8 mouse cellular contexts compared by ENCODE assay signal in the genomic region with DNA sequence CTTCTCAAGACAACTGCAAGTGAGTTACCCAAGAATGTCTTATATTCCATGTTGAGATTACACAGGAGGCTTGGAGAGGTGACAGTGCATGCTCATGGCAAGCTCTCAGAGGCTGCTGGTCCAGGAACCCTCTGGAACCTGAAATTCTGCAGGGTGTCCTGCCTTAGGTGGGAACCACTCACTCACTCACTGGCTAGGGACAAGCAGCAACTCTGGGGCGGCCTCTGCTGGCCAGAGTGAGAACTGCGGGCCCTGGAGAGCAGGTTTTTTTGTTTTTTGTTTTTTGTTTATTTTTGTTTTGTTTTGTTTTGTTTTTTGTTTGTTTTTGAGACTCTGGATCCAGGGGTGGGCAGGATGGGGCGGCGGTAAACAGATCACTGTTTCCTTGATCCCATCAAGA. TPM values are rescaled to one million over a fixed set of nuclear protein-coding genes. Genes with fewer than 3 reads are reported as not detected.
A peak's percentile ranks its signal among the peaks of the same experiment; 100 is the strongest.
DNase-seq lines count a peak whose midpoint lies in the region; ATAC-seq and TF ChIP-seq lines count a peak whose summit lies in the region.

No protein-coding gene starts in this region.

- H3K4me3 ChIP-seq in forebrain, postnatal 0 days (ENCODE audit: low read depth, low read length) = no peak overlapping the region
- H3K4me3 ChIP-seq in intestine, embryonic 16.5 days (ENCODE audit: low read length) = no peak overlapping the region
- no peak overlapping the region for H3K4me3 ChIP-seq in liver, embryonic 14.5 days (ENCODE audit: insufficient read depth in 1 of 2, low read depth in 2 of 2, low read length in 2 of 2)

- WGBS in forebrain, postnatal 0 days = 6% methylated on average over 4 of the region's 4 CpGs
- 5% methylated on average over 4 of the region's 4 CpGs for WGBS in intestine, embryonic 16.5 days
- WGBS in liver, embryonic 14.5 days (ENCODE audit: insufficient replicate concordance) = 5% methylated on average over 4 of the region's 4 CpGs

- peak; percentile 94 for TF ChIP-seq CTCF in forebrain, postnatal 0 days (IDR thresholded peaks at IDR 0.05; ENCODE audit: low read depth)
- TF ChIP-seq CTCF in liver, embryonic 14.5 days (IDR thresholded peaks at IDR 0.05; ENCODE audit: low read depth) = peak; percentile 95

- no peaks in the 10 kb centered on the region for H3K27me3 ChIP-seq in forebrain, postnatal 0 days (ENCODE audit: insufficient read depth, low read length)
- no peaks in the 10 kb centered on the region for H3K27me3 ChIP-seq in intestine, embryonic 16.5 days (replicated peaks; ENCODE audit: control insufficient read depth, insufficient read depth, low read length)
- H3K27me3 ChIP-seq in liver, embryonic 14.5 days (ENCODE audit: control insufficient read depth, insufficient read depth, low read length) = no peaks in the 10 kb centered on the region

- peak; percentile 40 to 76 for DNase-seq in adrenal gland, adult (ENCODE audit: inconsistent age in 2 of 2, low spot score in 1 of 2)
- DNase-seq in adrenal gland, adult 8-10 months = no peak
- DNase-seq in 3T3-L1 (ENCODE audit: low read depth, low spot score) = peak; percentile 79
- DNase-seq in brain, adult 2 months (ENCODE audit: low read depth, low spot score) = peak; percentile 37
- peak; percentile 73 for DNase-seq in forebrain, postnatal 0 days
- DNase-seq in liver, embryonic 14.5 days (ENCODE audit: low read depth in 3 of 3, low spot score in 3 of 3) = no peak
- DNase-seq in retina, embryonic 14.5 days (ENCODE audit: low spot score) = peak; percentile 80

- no peak for ATAC-seq in forebrain, postnatal 0 days
- no peak for ATAC-seq in intestine, embryonic 16.5 days
- ATAC-seq in liver, embryonic 14.5 days (ENCODE audit: insufficient read depth) = no peak

- no peak for TF ChIP-seq EP300 in liver, embryonic 14.5 days (IDR thresholded peaks at IDR 0.05; ENCODE audit: low read depth)

- H3K9me3 ChIP-seq in forebrain, postnatal 0 days (ENCODE audit: low read length) = no peaks in the 10 kb centered on the region
- H3K9me3 ChIP-seq in intestine, embryonic 16.5 days (ENCODE audit: control insufficient read depth, low read length) = no peaks in the 10 kb centered on the region
- no peaks in the 10 kb centered on the region for H3K9me3 ChIP-seq in liver, embryonic 14.5 days (ENCODE audit: control insufficient read depth, low read length)

- no peaks in the 10 kb centered on the region for H3K4me1 ChIP-seq in forebrain, postnatal 0 days (ENCODE audit: insufficient read depth)
- no peaks in the 10 kb centered on the region for H3K4me1 ChIP-seq in intestine, embryonic 16.5 days (ENCODE audit: control insufficient read depth, insufficient read depth, low read length)
- no peaks in the 10 kb centered on the region for H3K4me1 ChIP-seq in liver, embryonic 14.5 days (replicated peaks; ENCODE audit: control insufficient read depth in 2 of 2, insufficient read depth in 2 of 2, low read length in 1 of 2)

- H3K9ac ChIP-seq in forebrain, postnatal 0 days = no peak overlapping the region
- H3K9ac ChIP-seq in intestine, embryonic 16.5 days (ENCODE audit: low read depth, low read length) = no peak overlapping the region
- no peak overlapping the region for H3K9ac ChIP-seq in liver, embryonic 14.5 days (replicated peaks)

- no peak overlapping the region for H3K27ac ChIP-seq in forebrain, postnatal 0 days (ENCODE audit: low read depth, low read length)
- no peak overlapping the region for H3K27ac ChIP-seq in intestine, embryonic 16.5 days (ENCODE audit: low read length)
- no peak overlapping the region for H3K27ac ChIP-seq in liver, embryonic 14.5 days

- no peaks in the 10 kb centered on the region for H3K36me3 ChIP-seq in forebrain, postnatal 0 days (ENCODE audit: insufficient read depth)
- no peaks in the 10 kb centered on the region for H3K36me3 ChIP-seq in intestine, embryonic 16.5 days (ENCODE audit: control insufficient read depth, insufficient read depth, low read length)
- H3K36me3 ChIP-seq in liver, embryonic 14.5 days (replicated peaks; ENCODE audit: control insufficient read depth, insufficient read depth, low read depth) = no peaks in the 10 kb centered on the region

- no peak overlapping the region for H3K4me2 ChIP-seq in forebrain, postnatal 0 days (ENCODE audit: low read depth)
- H3K4me2 ChIP-seq in intestine, embryonic 16.5 days (ENCODE audit: low read depth, low read length) = 0 out of 2 replicates have a peak overlapping the region, but pooled peaks have one; percentile 29
- H3K4me2 ChIP-seq in liver, embryonic 14.5 days (ENCODE audit: low read depth) = 0 out of 2 replicates have a peak overlapping the region, but pooled peaks have one; percentile 13

RNA-seq across cellular contexts. Expression of a gene that starts 2.6 kb away (rescaled TPM):
- total RNA-seq in adrenal gland, adult 8-10 months (2022) = 1 to 10 TPM in 1 of 4 experiments, under 1 TPM in 3; 0.38 to 1.7 (median 0.50) TPM
- total RNA-seq in forebrain, postnatal 0 days (2014; rRNA removed) = not detected in 2 replicates
- polyA plus RNA-seq in forebrain, postnatal 0 days (2015; fragmentation: Nextera tagmentation; extraction: Ambion mirVana) = 0.31 and 0.43 TPM in 2 replicates
- polyA plus RNA-seq in intestine, embryonic 16.5 days (2015; fragmentation: Nextera tagmentation; extraction: Ambion mirVana) = 0.24 and 0.76 TPM in 2 replicates
- not detected in 2 replicates for polyA plus RNA-seq in liver, embryonic 14.5 days (2012; rRNA removed)
- 0.11 TPM in 1 of 2 replicates, not detected in the other for polyA plus RNA-seq in liver, embryonic 14.5 days (2014; fragmentation: Nextera tagmentation; extraction: Ambion mirVana)

RNA-seq across cellular contexts. Expression of a gene that starts 30.2 kb away (rescaled TPM):
- not detected for total RNA-seq in adrenal gland, adult 8-10 months (2022)
- total RNA-seq in forebrain, postnatal 0 days (2014; rRNA removed) = 0.19 TPM in 1 of 2 replicates, not detected in the other
- polyA plus RNA-seq in forebrain, postnatal 0 days (2015; fragmentation: Nextera tagmentation; extraction: Ambion mirVana) = 0.15 TPM in 1 of 2 replicates, not detected in the other
- not detected in 2 replicates for polyA plus RNA-seq in intestine, embryonic 16.5 days (2015; fragmentation: Nextera tagmentation; extraction: Ambion mirVana)
- not detected in 2 replicates for polyA plus RNA-seq in liver, embryonic 14.5 days (2012; rRNA removed)
- polyA plus RNA-seq in liver, embryonic 14.5 days (2014; fragmentation: Nextera tagmentation; extraction: Ambion mirVana) = not detected in 2 replicates

Comparison
In these comparisons a context has a peak if more than half of its experiments do, and no peak if none do; other contexts are left out.
1. DNase-seq: peak in adrenal gland, adult (2 of 2), 3T3-L1 (single experiment), brain, adult 2 months (single experiment), forebrain, postnatal 0 days (single experiment) and retina, embryonic 14.5 days (single experiment); none in adrenal gland, adult 8-10 months (single experiment) and liver, embryonic 14.5 days (0 of 3).